Mouse (Mus musculus) forebrain, postnatal 0 days (tissue): ENCODE data around the gene 4932414N04Rik. TPM values are rescaled to one million over a fixed set of nuclear protein-coding genes. Genes with fewer than 3 reads are reported as not detected.
"Not testable (repeated sequence)": the region's sequence is repeated elsewhere in the genome, so short reads cannot be mapped to it uniquely, and the experiment has no call there.

Experiments used
- ATAC-seq: fragments of 200-750 bp; cut with Nextera tagmentation; 2 replicates; pipeline ENCODE4 v1.8.0; 2017; ENCODE audit warnings: mild to moderate bottlenecking, moderate library complexity
- DNase-seq: peaks from one replicate; pipeline ENCODE4 v3.0.0-alpha.2; 2015
- H3K27ac ChIP-seq: fragments of 300-500 bp; sonication (generic); 2 replicates; pipeline ENCODE4 v1.5.1; 2014; ENCODE audit warnings: low read depth, mild to moderate bottlenecking, antibody characterized with exemption, low read length, moderate library complexity, mixed read lengths
- H3K27me3 ChIP-seq: fragments of 300-500 bp; sonication (generic); 2 replicates; pipeline ENCODE4 v1.6.1; 2014; ENCODE audit warnings: mild to moderate bottlenecking, low read length, mixed read lengths; ENCODE audit not compliant: insufficient read depth
- H3K36me3 ChIP-seq: fragments of 300-500 bp; sonication (generic); 2 replicates; pipeline ENCODE4 v1.6.1; 2014; ENCODE audit warnings: mild to moderate bottlenecking, moderate library complexity; ENCODE audit not compliant: insufficient read depth
- H3K4me1 ChIP-seq: fragments of 300-500 bp; sonication (generic); 2 replicates; pipeline ENCODE4 v1.6.1; 2014; ENCODE audit warnings: antibody characterized with exemption; ENCODE audit not compliant: insufficient read depth
- H3K4me2 ChIP-seq: fragments of 300-500 bp; sonication (generic); 2 replicates; pipeline ENCODE4 v1.6.1; 2014; ENCODE audit warnings: low read depth, mild to moderate bottlenecking, moderate library complexity
- H3K4me3 ChIP-seq: fragments of 300-500 bp; sonication (generic); 2 replicates; pipeline ENCODE4 v1.5.1; 2014; ENCODE audit warnings: low read depth, low read length, mixed read lengths
- H3K9ac ChIP-seq: fragments of 300-500 bp; sonication (generic); 2 replicates; pipeline ENCODE4 v1.6.1; 2014; ENCODE audit warnings: mild to moderate bottlenecking
- H3K9me3 ChIP-seq: fragments of 300-500 bp; sonication (generic); 2 replicates; pipeline ENCODE4 v1.6.1; 2016; ENCODE audit warnings: low read length
- CTCF ChIP-seq: sonication (generic); IDR thresholded peaks from 2 replicates; pipeline ENCODE4 v1.5.1; 2016; ENCODE audit warnings: antibody characterized with exemption, control low read depth, low read depth
- WGBS: fragments of 180-500 bp; shearing (Covaris S2); extraction: QIAGEN DNeasy Blood & Tissue Kit; methylation state at CpG from one replicate; pipeline ENCODE4 v1.1.7; 2014; 5-methylcytosine and 5-hydroxymethylcytosine counted together
- polyA plus RNA-seq: library from polyadenylated mRNA; unstranded; fragments of >200 nt; fragmentation: Nextera tagmentation; extraction: Ambion mirVana; gene quantifications from 2 replicates; pipeline ENCODE4 v1.2.1, GENCODE M21; 2015
- total RNA-seq: library from RNA; depleted of rRNA; stranded (reverse); fragments of >200 nt; gene quantifications from 2 replicates; pipeline ENCODE4 v1.2.3, GENCODE M21; 2014; rRNA removed

Gene 4932414N04Rik
- not detected in 2 replicates for total RNA-seq
- polyA plus RNA-seq, result not detected in 2 replicates

GRCm38 (mm10) chr2:68656186-68656585, at the start of gene 4932414N04Rik:
4932414N04Rik (plus strand) TSS chr2:68656486.
- H3K4me2 ChIP-seq, H3K4me1 ChIP-seq: not testable (repeated sequence)
- WGBS, result 71% methylated on average over 1 of the region's 5 CpGs

GRCm38 (mm10) chr2:68732216-68732615, 75.9 kb downstream of the 4932414N04Rik start:
- no peak for TF ChIP-seq CTCF
- no peak for ATAC-seq
- Histone ChIP-seq H3K9me3 (no peaks in the 10 kb centered on the region), H3K27ac (no peak overlapping the region), H3K4me1 (no peaks in the 10 kb centered on the region), H3K9ac (no peak overlapping the region), H3K4me3 (no peak overlapping the region), H3K27me3 (no peaks in the 10 kb centered on the region), H3K4me2 (no peak overlapping the region), H3K36me3 (no peaks in the 10 kb centered on the region)
- WGBS, result 96% methylated on average over 2 of the region's 2 CpGs
- DNase-seq, result no peak

More at GRCm38 (mm10) chr2:68656186-68656585, at the start of gene 4932414N04Rik:
- H3K4me3 ChIP-seq, H3K27ac ChIP-seq, H3K9ac ChIP-seq, ATAC-seq, DNase-seq, H3K9me3 ChIP-seq, H3K27me3 ChIP-seq, H3K36me3 ChIP-seq: not testable (repeated sequence)

- no peaks in the 10 kb centered on the region for H3K27me3 ChIP-seq
- WGBS, result 85% methylated on average over 5 of the region's 5 CpGs
- DNase-seq (no peak), ATAC-seq (no peak)
- H3K4me1 ChIP-seq, result no peaks in the 10 kb centered on the region
- no peaks in the 10 kb centered on the region for H3K36me3 ChIP-seq
- no peaks in the 10 kb centered on the region for H3K9me3 ChIP-seq
- no peak overlapping the region for H3K4me2 ChIP-seq
- no peak overlapping the region for H3K4me3 ChIP-seq
- no peak overlapping the region for H3K27ac ChIP-seq
- TF ChIP-seq CTCF, result no peak
- H3K9ac ChIP-seq, result no peak overlapping the region
Measured at GRCm38 (mm10) chr2:68739772-68740739, 83.8 kb downstream of the 4932414N04Rik start.

GRCm38 (mm10) chr2:68744599-68744998, 88.3 kb downstream of the 4932414N04Rik start:
- Histone ChIP-seq H3K27ac (no peak overlapping the region), H3K36me3 (no peaks in the 10 kb centered on the region), H3K9ac (no peak overlapping the region), H3K4me3 (no peak overlapping the region), H3K4me2 (no peak overlapping the region), H3K4me1 (no peaks in the 10 kb centered on the region), H3K9me3 (no peaks in the 10 kb centered on the region), H3K27me3 (no peaks in the 10 kb centered on the region)
- TF ChIP-seq CTCF, result peak; percentile 42
- DNase-seq (no peak), ATAC-seq (no peak)
- 83% methylated on average over 4 of the region's 4 CpGs for WGBS

GRCm38 (mm10) chr2:68756179-68756578, 99.9 kb downstream of the 4932414N04Rik start:
- 84% methylated on average over 4 of the region's 4 CpGs for WGBS

GRCm38 (mm10) chr2:68756793-68757192, 100.5 kb downstream of the 4932414N04Rik start:
- TF ChIP-seq CTCF, result peak; percentile 80
- Histone ChIP-seq H3K27ac (no peak overlapping the region), H3K36me3 (no peaks in the 10 kb centered on the region), H3K9ac (no peak overlapping the region), H3K9me3 (no peaks in the 10 kb centered on the region), H3K4me2 (no peak overlapping the region), H3K4me3 (no peak overlapping the region), H3K4me1 (no peaks in the 10 kb centered on the region), H3K27me3 (no peaks in the 10 kb centered on the region)
- ATAC-seq, result peak; percentile 74
- WGBS, result 25% methylated on average over 6 of the region's 6 CpGs
- peak; percentile 68 for DNase-seq

More at GRCm38 (mm10) chr2:68756179-68756578, 99.9 kb downstream of the 4932414N04Rik start:
- ATAC-seq, result no peak
- H3K4me2 ChIP-seq, result no peak overlapping the region
- no peaks in the 10 kb centered on the region for H3K4me1 ChIP-seq
- H3K27me3 ChIP-seq, result no peaks in the 10 kb centered on the region
- TF ChIP-seq CTCF, result no peak
- H3K36me3 ChIP-seq, result no peaks in the 10 kb centered on the region
- H3K4me3 ChIP-seq, result no peak overlapping the region
- no peak overlapping the region for H3K27ac ChIP-seq
- no peaks in the 10 kb centered on the region for H3K9me3 ChIP-seq
- DNase-seq, result no peak
- H3K9ac ChIP-seq, result no peak overlapping the region

GRCm38 (mm10) chr2:68765371-68765770, 109.1 kb downstream of the 4932414N04Rik start:
- Histone ChIP-seq H3K4me3 (no peak overlapping the region), H3K9ac (no peak overlapping the region), H3K27ac (no peak overlapping the region), H3K4me2 (no peak overlapping the region), H3K4me1 (no peaks in the 10 kb centered on the region; the same call in 1 of the 2 replicates), H3K27me3 (no peaks in the 10 kb centered on the region), H3K9me3 (no peaks in the 10 kb centered on the region), H3K36me3 (no peaks in the 10 kb centered on the region)
- ATAC-seq (no peak), DNase-seq (no peak)
- TF ChIP-seq CTCF, result no peak
- WGBS, result 64% methylated on average over 1 of the region's 1 CpGs
